Mouse (Mus musculus) hindbrain, embryonic 10.5 days (tissue): ENCODE data around the gene Lrrfip1. TPM values are rescaled to one million over a fixed set of nuclear protein-coding genes. Genes with fewer than 3 reads are reported as not detected.

ENCODE experiments used
- DNase-seq: peaks from one replicate; pipeline ENCODE4 v3.0.0-alpha.2; 2017; ENCODE audit warnings: low spot score
- H3K27ac ChIP-seq: fragments of 300-500 bp; sonication (generic); 2 replicates; pipeline ENCODE4 v1.5.1; 2016; ENCODE audit warnings: mild to moderate bottlenecking, moderate library complexity
- H3K27me3 ChIP-seq: fragments of 300-500 bp; sonication (generic); 2 replicates; pipeline ENCODE4 v1.6.1; 2016; ENCODE audit warnings: mild to moderate bottlenecking; ENCODE audit not compliant: poor library complexity, insufficient read depth, severe bottlenecking
- H3K36me3 ChIP-seq: fragments of 300-500 bp; sonication (generic); 2 replicates; pipeline ENCODE4 v1.6.1; 2016; ENCODE audit warnings: mild to moderate bottlenecking, moderate library complexity
- H3K4me1 ChIP-seq: fragments of 300-500 bp; sonication (generic); replicated peaks from 2 replicates; pipeline ENCODE4 v1.6.1; 2016; ENCODE audit warnings: mild to moderate bottlenecking
- H3K4me3 ChIP-seq: fragments of 300-500 bp; sonication (generic); 2 replicates; pipeline ENCODE4 v1.5.1; 2016; ENCODE audit warnings: mild to moderate bottlenecking, moderate library complexity
- H3K9me3 ChIP-seq: fragments of 300-500 bp; sonication (generic); 2 replicates; pipeline ENCODE4 v1.6.1; 2016; ENCODE audit warnings: mild to moderate bottlenecking, moderate library complexity
- WGBS: fragments of 180-500 bp; shearing (Covaris S2); methylation state at CpG from one replicate; pipeline ENCODE4 v1.1.7; 2016; 5-methylcytosine and 5-hydroxymethylcytosine counted together
- polyA plus RNA-seq: library from polyadenylated mRNA; unstranded; fragments of >200 nt; fragmentation: Nextera tagmentation; extraction: Ambion mirVana; gene quantifications from 2 replicates; pipeline ENCODE4 v1.2.1, GENCODE M21; 2016

Lrrfip1 gene
- polyA plus RNA-seq, 1 experiment from 2014 or later, result 18.3 TPM

- H3K27me3 ChIP-seq, result no peaks in the 10 kb centered on the region
- H3K4me1 ChIP-seq, result peaks cover 25% of the 10 kb centered on the region
- H3K27ac ChIP-seq, result no peak overlapping the region
- 74% methylated on average over 2 of the region's 2 CpGs for WGBS
- DNase-seq, result no peak
- H3K4me3 ChIP-seq, result no peak overlapping the region
- no peaks in the 10 kb centered on the region for H3K36me3 ChIP-seq
- no peaks in the 10 kb centered on the region for H3K9me3 ChIP-seq
Observed at GRCm38 (mm10) chr1:91035266-91035665, 36.7 kb downstream of the Lrrfip1 start.

DNA sequence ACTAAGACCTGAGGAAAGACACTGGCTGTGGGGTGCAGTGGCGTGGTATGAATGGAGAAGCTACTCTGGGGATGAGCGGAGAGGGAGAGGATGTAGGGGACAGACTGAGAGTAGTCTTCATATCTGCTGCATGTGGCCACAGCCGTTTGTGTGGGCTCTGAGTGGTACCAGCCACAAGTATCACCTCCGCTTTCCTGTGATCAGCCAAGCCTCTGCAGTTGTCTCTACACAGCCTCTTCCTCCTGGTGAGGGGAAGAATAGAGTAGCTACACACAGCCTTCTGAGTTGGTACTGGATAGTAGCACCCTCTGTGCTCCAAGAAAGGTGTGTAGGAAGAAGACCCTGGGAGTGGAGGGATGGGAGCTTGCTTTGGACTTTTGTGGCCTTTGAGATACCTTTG lies 38.7 kb downstream of the Lrrfip1 start:
- WGBS, result 93% methylated on average over 4 of the region's 4 CpGs
- H3K4me3 ChIP-seq, result no peak overlapping the region
- H3K27ac ChIP-seq, result no peak overlapping the region
- no peaks in the 10 kb centered on the region for H3K27me3 ChIP-seq
- no peaks in the 10 kb centered on the region for H3K36me3 ChIP-seq
- peaks cover 33% of the 10 kb centered on the region for H3K4me1 ChIP-seq
- DNase-seq, result no peak
- no peaks in the 10 kb centered on the region for H3K9me3 ChIP-seq

DNA sequence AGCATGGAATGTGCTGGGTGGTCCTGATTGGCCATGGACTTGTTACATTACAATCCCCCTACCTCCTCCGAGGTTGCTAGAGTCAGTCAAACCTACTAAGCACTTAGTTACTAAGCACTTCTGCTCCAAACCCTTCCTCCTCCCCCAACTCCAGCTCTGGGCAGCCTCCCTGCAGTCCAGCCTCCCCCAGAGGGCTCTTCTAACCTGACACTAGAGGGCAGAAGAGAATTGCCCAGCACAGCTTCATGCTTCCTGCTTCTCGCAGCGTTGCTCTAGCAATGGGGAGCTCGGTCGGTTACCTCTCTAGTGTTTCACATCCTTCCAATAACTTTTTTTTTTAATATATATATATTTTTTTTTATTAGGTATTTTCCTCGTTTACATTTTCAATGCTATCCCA lies 39.5 kb downstream of the Lrrfip1 start:
- 89% methylated on average over 6 of the region's 6 CpGs for whole genome bisulfite sequencing
- peaks cover 30% of the 10 kb centered on the region for H3K4me1 ChIP-seq
- H3K27me3 ChIP-seq, result no peaks in the 10 kb centered on the region
- DNase-seq, result no peak
- no peak overlapping the region for H3K4me3 ChIP-seq
- no peaks in the 10 kb centered on the region for H3K9me3 ChIP-seq
- no peak overlapping the region for H3K27ac ChIP-seq
- no peaks in the 10 kb centered on the region for H3K36me3 ChIP-seq

DNA sequence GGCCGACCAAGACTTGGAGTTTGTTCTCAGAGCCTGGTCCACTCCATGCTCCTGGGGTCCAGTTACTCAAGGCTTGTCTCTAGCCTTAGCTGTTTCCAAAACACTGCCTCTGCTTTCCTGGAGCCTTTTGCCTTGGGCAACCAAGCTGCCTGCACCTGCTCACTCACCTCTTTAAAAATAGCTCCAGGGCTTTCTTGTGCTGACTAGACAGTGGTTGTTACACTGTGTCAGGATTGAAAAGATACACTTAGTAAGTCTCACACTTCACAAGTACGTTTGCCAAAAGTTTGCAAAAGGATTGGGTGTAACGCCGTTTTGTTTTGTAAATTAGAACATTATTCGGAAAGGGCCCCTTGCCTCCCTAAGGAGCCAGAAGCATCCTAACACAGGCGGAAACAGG lies 40.0 kb downstream of the Lrrfip1 start:
- DNase-seq, result no peak
- Histone ChIP-seq H3K4me1 (peaks cover 35% of the 10 kb centered on the region), H3K27me3 (no peaks in the 10 kb centered on the region), H3K4me3 (no peak overlapping the region), H3K36me3 (no peaks in the 10 kb centered on the region), H3K9me3 (no peaks in the 10 kb centered on the region), H3K27ac (no peak overlapping the region)
- 60% methylated on average over 6 of the region's 6 CpGs for WGBS

DNA sequence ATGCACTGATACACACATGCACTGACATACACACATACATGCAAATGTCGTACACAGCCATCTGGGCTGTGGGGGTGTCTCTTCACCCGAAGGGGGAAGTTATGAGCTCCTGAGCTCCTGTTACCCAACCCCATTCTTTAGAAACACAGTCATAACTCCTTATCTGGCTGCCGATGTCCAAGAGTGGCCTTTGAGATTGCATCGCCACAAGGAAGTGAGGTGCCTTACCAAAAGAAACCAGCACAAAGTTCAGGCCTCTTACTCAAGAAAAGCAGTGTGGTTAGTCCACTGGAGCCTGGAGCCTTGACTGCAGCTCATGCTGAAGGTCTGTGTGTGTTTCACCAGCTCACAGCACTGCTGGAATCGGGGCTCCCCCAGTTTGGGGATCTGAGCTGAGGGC lies 43.1 kb downstream of the Lrrfip1 start:
- DNase-seq, result no peak
- Histone ChIP-seq H3K9me3 (no peaks in the 10 kb centered on the region), H3K36me3 (no peaks in the 10 kb centered on the region), H3K4me3 (no peak overlapping the region), H3K27me3 (no peaks in the 10 kb centered on the region), H3K27ac (no peak overlapping the region), H3K4me1 (peaks cover 52% of the 10 kb centered on the region)
- 87% methylated on average over 5 of the region's 5 CpGs for WGBS

GRCm38 (mm10) chr1:91043191-91043590 lies 44.7 kb downstream of the Lrrfip1 start:
- 76% methylated on average over 5 of the region's 5 CpGs for WGBS

GRCm38 (mm10) chr1:91044176-91044575 lies 45.6 kb downstream of the Lrrfip1 start:
- H3K4me3 ChIP-seq, result no peak overlapping the region
- WGBS, result 88% methylated on average over 10 of the region's 10 CpGs
- H3K27me3 ChIP-seq, result no peaks in the 10 kb centered on the region
- peaks cover 48% of the 10 kb centered on the region for H3K4me1 ChIP-seq
- no peaks in the 10 kb centered on the region for H3K9me3 ChIP-seq
- H3K36me3 ChIP-seq, result no peaks in the 10 kb centered on the region
- no peak overlapping the region for H3K27ac ChIP-seq
- no peak for DNase-seq

More at GRCm38 (mm10) chr1:91043191-91043590, 44.7 kb downstream of the Lrrfip1 start:
- Histone ChIP-seq H3K36me3 (no peaks in the 10 kb centered on the region), H3K27me3 (no peaks in the 10 kb centered on the region), H3K9me3 (no peaks in the 10 kb centered on the region), H3K4me3 (no peak overlapping the region), H3K27ac (peak overlapping the region; percentile 13; the same call in 1 of the 2 replicates), H3K4me1 (peaks cover 55% of the 10 kb centered on the region)
- DNase-seq, result no peak

GRCm38 (mm10) chr1:91044648-91045047 lies 46.1 kb downstream of the Lrrfip1 start:
- no peak for DNase-seq
- Histone ChIP-seq H3K36me3 (no peaks in the 10 kb centered on the region), H3K4me3 (no peak overlapping the region), H3K27me3 (no peaks in the 10 kb centered on the region), H3K9me3 (no peaks in the 10 kb centered on the region), H3K4me1 (peaks cover 43% of the 10 kb centered on the region), H3K27ac (no peak overlapping the region)
- 76% methylated on average over 3 of the region's 3 CpGs for WGBS

GRCm38 (mm10) chr1:91046237-91046636 lies 47.7 kb downstream of the Lrrfip1 start:
- no peaks in the 10 kb centered on the region for H3K9me3 ChIP-seq
- DNase-seq, result no peak
- H3K4me3 ChIP-seq, result no peak overlapping the region
- 73% methylated on average over 5 of the region's 5 CpGs for WGBS
- H3K4me1 ChIP-seq, result peaks cover 34% of the 10 kb centered on the region
- peaks cover 4% of the 10 kb centered on the region; the same call in 1 of the 2 replicates for H3K27me3 ChIP-seq
- no peaks in the 10 kb centered on the region for H3K36me3 ChIP-seq
- H3K27ac ChIP-seq, result no peak overlapping the region

GRCm38 (mm10) chr1:91049296-91049695 lies 50.8 kb downstream of the Lrrfip1 start:
- H3K27ac ChIP-seq, result no peak overlapping the region
- 72% methylated on average over 6 of the region's 6 CpGs for WGBS
- no peaks in the 10 kb centered on the region for H3K36me3 ChIP-seq

DNA sequence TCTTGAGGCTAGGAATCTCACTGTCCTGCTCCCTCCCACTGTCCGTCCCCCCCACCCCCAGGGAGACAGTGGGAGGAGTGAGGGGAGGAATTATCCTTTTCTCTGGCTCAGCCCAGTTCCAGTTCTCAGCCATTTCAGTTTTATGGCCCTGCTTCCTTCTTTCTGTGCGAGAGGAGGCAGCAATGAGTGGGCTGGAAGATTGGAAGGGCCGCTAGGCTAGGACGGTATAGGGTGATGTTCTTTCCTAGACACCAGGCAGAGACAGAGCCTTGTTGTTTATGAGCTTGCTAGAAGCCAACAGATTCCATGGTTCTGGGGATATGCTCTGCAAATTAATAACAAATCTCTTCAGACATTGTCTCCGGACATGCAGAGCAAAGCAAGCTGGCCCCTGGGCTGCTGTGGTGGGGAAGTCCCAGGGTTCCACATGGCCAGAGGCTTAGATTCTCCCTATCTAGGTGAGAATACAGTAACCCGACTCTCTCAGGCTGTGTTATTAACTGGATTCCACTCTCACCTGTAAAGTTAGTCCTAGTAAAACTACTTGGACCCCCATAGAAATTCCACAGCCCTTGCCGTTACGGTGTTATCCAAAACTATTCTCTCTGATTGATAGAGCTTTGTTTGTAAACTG lies 53.0 kb downstream of the Lrrfip1 start:
- Histone ChIP-seq H3K36me3 (no peaks in the 10 kb centered on the region), H3K9me3 (no peaks in the 10 kb centered on the region), H3K27ac (no peak overlapping the region), H3K27me3 (peaks cover 32% of the 10 kb centered on the region), H3K4me3 (no peak overlapping the region), H3K4me1 (peaks cover 56% of the 10 kb centered on the region)
- DNase-seq, result no peak
- WGBS, result 82% methylated on average over 8 of the region's 8 CpGs

More at GRCm38 (mm10) chr1:91049296-91049695, 50.8 kb downstream of the Lrrfip1 start:
- Histone ChIP-seq H3K4me3 (no peak overlapping the region), H3K9me3 (no peaks in the 10 kb centered on the region), H3K4me1 (peaks cover 43% of the 10 kb centered on the region), H3K27me3 (peaks cover 25% of the 10 kb centered on the region)
- DNase-seq, result no peak

- under 1% methylated on average over 28 of the region's 28 CpGs for WGBS
- H3K9me3 ChIP-seq, result no peaks in the 10 kb centered on the region
- H3K27me3 ChIP-seq, result peaks cover 32% of the 10 kb centered on the region
- peaks cover 53% of the 10 kb centered on the region for H3K4me1 ChIP-seq
- peak overlapping the region; percentile 69 for H3K4me3 ChIP-seq
- peak; percentile 90 for DNase-seq
- H3K36me3 ChIP-seq, result no peaks in the 10 kb centered on the region
- peak overlapping the region; percentile 85 for H3K27ac ChIP-seq
Observed at GRCm38 (mm10) chr1:91052747-91053181, 54.2 kb downstream of the Lrrfip1 start.

- WGBS, result 3% methylated on average over 40 of the region's 41 CpGs
- Histone ChIP-seq H3K4me3 (peak overlapping the region; percentile 69), H3K27ac (peak overlapping the region; percentile 85), H3K9me3 (no peaks in the 10 kb centered on the region), H3K36me3 (no peaks in the 10 kb centered on the region), H3K27me3 (peaks cover 32% of the 10 kb centered on the region), H3K4me1 (peaks cover 53% of the 10 kb centered on the region)
- peak; percentile 53 for DNase-seq
Observed at GRCm38 (mm10) chr1:91053218-91054073, 54.9 kb downstream of the Lrrfip1 start.
